Mouse (Mus musculus): Measurements from ENCODE around the gene Flcn.

Gene Flcn

DNA sequence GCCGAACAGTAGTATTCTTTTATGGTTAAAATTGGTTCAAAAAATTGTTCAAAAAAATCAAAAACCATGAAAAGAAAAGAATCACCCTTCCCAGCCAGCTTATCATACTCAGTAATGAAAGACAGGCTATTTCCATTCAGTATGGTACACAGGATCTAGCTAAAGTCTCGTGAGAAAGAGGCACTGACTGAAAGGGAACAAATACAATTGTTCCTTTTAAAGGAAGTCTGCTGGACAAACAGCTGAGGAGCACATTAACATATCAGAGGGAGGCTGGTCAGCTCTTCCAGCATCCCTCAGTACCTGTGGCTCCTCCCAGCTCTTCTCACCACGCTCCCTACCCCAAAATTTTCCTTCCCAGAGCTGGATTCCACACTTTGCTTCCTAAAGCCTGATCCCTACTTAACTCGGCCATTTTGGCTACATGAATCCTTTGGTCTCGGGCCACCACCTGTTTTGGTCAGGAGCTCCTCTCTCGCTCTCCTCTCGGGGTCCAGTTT is 27.7 kb downstream of the Flcn start:
- no peak for TF ChIP-seq GATA4 (IDR thresholded peaks at IDR 0.05; ENCODE audit: insufficient replicate concordance, low read length)

GRCm38 (mm10) chr11:59780241-59780640 is 29.6 kb downstream of the Flcn start:
- no peak for TF ChIP-seq GATA4 (IDR thresholded peaks at IDR 0.05; ENCODE audit: insufficient replicate concordance, low read length)

- TF ChIP-seq GATA4 (IDR thresholded peaks at IDR 0.05; ENCODE audit: insufficient replicate concordance, low read length): no peak
Observed at GRCm38 (mm10) chr11:59779406-59779805, 30.4 kb downstream of the Flcn start.

DNA sequence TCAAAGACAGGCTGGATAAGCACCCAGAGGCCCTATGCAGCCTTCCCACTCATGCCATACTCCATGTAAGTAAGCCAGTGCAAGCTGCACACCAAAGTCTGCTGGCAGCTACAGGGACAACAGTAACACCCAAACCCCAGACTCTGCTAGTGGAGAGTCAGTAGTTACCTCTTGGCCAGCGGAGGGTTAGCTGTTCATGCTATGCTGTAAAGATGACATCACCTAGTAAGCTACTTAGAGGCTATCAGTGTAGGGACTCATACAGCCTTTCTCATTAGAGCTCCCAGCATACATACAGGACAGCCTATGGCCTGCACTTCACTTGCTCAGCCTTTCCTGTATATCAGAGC is 31.0 kb downstream of the Flcn start:
- no peak for TF ChIP-seq GATA4 (IDR thresholded peaks at IDR 0.05; ENCODE audit: insufficient replicate concordance, low read length)

- no peak for TF ChIP-seq GATA4 (IDR thresholded peaks at IDR 0.05; ENCODE audit: insufficient replicate concordance, low read length)
Observed at GRCm38 (mm10) chr11:59778181-59778873, 31.5 kb downstream of the Flcn start.

DNA sequence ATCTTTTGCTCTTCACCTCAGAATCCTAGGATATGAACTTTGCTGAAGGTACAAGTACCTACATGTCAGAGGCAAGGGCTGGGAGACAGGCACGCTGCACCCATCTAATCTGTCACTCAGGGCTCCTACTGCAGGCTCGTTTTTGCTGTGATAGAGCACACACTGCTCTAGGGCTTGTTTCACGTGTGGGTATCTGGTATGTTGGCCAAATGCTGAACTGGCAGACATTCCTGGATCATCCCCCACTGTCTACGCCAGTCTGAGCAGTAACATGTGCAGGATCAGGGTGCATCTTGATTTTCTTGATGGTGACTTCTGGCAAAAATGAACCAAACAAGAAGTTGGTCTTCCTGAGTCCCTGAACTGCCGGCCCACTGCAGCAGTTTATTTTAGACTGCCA is 32.6 kb downstream of the Flcn start:
- no peak for TF ChIP-seq GATA4 (IDR thresholded peaks at IDR 0.05; ENCODE audit: insufficient replicate concordance, low read length)

DNA sequence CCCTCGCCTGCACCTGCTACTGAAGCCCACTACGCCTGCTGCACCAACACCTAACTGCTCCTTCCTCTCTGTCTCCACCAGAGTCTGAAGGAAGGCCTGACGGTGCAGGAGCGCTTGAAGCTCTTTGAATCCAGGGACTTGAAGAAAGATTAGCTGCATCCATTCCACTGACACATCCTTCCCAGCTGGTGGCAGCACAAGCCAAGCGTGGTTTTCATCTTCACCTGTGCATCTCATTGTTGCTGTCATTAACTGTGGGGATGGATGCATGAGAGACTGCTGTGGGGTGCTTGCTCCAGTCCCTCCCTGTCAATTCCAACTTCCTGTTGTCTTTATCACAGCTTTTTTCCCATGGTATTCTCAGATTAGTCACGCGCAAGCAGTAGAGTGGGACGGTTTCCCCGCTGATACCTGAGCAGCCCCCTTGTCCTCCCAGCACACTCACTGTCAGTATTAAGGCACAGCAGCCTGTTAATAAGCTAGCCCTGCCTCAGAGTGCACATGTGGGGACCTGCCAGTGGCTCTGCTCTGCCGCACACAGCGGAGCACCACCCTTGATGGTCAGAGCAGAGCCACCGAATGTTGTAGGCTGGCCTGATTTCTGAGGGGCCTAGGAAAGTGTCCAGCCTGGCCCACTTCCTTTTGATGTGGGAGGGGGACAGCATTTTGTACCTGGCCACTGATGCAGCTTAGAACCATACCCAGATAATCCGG is 34.2 kb downstream of the Flcn start:
- TF ChIP-seq GATA4 (IDR thresholded peaks at IDR 0.05; ENCODE audit: insufficient replicate concordance, low read length): no peak

- TF ChIP-seq GATA4 (IDR thresholded peaks at IDR 0.05; ENCODE audit: insufficient replicate concordance, low read length): no peak
Observed at GRCm38 (mm10) chr11:59774522-59774921, 35.3 kb downstream of the Flcn start.

GRCm38 (mm10) chr11:59772902-59773301 is 36.9 kb downstream of the Flcn start:
- TF ChIP-seq GATA4 (IDR thresholded peaks at IDR 0.05; ENCODE audit: insufficient replicate concordance, low read length): no peak

GRCm38 (mm10) chr11:59772291-59772690 is 37.5 kb downstream of the Flcn start:
- no peak for TF ChIP-seq GATA4 (IDR thresholded peaks at IDR 0.05; ENCODE audit: insufficient replicate concordance, low read length)

GRCm38 (mm10) chr11:59770753-59771152 is 39.1 kb downstream of the Flcn start:
- TF ChIP-seq GATA4 (IDR thresholded peaks at IDR 0.05; ENCODE audit: insufficient replicate concordance, low read length): no peak

GRCm38 (mm10) chr11:59769738-59770137 is 40.1 kb downstream of the Flcn start:
- TF ChIP-seq GATA4 (IDR thresholded peaks at IDR 0.05; ENCODE audit: insufficient replicate concordance, low read length): no peak

- TF ChIP-seq GATA4 (IDR thresholded peaks at IDR 0.05; ENCODE audit: insufficient replicate concordance, low read length): no peak
Observed at GRCm38 (mm10) chr11:59769307-59769706, 40.5 kb downstream of the Flcn start.

DNA sequence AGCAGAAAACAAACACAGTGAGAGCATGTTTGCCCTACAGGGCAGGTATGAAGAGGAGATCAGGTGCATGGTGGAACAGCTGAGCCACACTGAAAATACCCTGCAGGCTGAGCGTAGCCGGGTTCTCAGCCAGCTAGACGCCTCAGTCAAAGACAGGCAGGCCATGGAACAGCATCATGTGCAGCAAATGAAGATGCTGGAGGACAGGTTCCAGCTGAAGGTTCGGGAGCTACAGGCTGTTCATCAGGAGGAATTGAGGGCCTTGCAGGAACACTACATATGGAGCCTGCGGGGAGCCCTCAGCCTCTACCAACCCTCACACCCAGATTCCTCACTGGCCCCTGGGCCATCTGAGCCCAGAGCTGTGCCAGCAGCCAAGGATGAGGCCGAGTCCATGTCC is 49.0 kb downstream of the Flcn start:
- TF ChIP-seq GATA4 (IDR thresholded peaks at IDR 0.05; ENCODE audit: insufficient replicate concordance, low read length): no peak

DNA sequence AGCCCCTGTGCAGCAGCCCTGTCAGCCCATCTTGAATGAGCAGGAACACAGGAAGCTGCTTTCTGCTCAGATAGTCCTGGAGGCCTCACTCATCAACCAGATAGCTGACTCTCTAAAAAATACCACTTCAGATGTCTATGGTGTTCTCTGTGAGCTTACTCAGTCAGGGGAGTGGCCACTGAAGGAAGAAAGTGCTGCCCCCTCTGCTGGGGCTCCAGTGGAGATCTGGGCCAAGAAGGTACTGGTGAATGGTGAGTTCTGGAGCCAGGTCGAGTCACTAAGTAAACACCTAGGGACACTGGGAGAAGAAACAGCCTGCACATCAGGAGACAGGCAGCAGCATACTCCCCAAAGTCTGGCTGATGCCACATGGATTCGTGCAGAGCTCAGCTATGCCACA is 50.2 kb downstream of the Flcn start:
- TF ChIP-seq GATA4 (IDR thresholded peaks at IDR 0.05; ENCODE audit: insufficient replicate concordance, low read length): no peak

DNA sequence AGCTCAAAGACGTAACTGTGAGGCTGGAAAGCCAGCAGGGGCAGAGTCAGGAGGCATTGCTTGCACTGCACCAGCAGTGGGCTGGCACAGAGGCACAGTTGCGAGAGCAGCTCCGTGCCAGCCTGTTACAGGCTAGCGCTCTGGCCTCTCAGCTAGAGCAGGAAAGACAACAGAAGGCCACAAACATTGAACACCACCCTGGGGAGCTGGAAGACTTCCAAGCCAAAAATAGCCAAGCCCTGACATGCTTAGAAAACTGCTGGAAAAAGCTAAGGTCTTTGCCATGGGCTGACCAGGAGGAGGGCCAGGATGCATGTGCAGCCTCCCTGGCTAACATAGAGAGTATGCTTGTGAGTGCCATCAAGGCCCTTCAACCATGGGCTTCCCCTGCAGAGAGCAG is 50.6 kb downstream of the Flcn start:
- TF ChIP-seq GATA4 (IDR thresholded peaks at IDR 0.05; ENCODE audit: insufficient replicate concordance, low read length): no peak

Data from liver, adult (tissue).